Mouse (Mus musculus): Measurements from ENCODE around the gene Atxn7.

DNA sequence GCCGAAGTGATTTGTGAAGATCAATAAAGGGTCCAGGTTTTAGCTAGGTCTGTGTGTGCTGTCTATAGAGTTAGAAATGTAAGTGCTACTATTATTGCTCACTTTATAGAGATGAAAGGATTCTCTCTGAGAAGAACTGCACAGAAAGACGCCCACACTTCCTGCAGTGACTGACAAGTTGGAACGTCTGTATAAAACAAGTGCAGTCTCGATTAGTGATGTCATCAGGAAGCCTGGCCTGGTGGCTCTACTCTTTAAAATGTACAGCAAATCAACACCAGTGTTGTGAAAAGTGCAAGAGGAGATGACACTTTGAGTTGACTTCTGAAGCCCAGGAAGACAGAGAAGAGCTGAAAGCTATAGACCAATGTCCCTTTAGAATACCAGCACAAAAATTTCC is 81.1 kb downstream of the Atxn7 start:
- no peak for TF ChIP-seq EP300 (IDR thresholded peaks at IDR 0.05; ENCODE audit: low read depth)
- TF ChIP-seq CTCF (IDR thresholded peaks at IDR 0.05; ENCODE audit: low read depth): no peak
